Mouse (Mus musculus): ENCODE measurements around the gene Tex2.
"Not testable (repeated sequence)": the region's sequence is repeated elsewhere in the genome, so short reads cannot be mapped to it uniquely, and the experiment has no call there.

Tex2 gene

GRCm38 (mm10) chr11:106577624-106578355, 35.4 kb downstream of the Tex2 start:
- not testable (repeated sequence) for DNase-seq

DNA sequence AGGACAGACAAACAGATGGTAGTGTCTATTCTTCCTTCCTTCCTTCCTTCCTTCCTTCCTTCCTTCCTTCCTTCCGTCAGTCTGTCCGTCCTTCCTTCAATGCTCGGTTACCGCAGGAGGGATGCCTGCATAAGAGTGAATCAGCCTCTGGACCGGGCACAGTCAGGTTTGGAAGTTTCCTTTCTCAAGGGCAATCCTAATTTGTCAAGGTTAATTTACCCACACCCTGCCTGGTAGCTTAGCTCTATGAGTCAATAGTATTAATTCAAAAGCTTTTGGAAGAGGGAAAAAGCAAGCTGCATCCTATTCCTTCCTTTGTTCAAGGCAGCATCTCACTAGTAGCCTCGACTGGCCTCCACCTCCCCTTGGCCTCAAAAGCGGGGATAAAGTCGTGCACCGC, 38.8 kb downstream of the Tex2 start:
- DNase-seq: no peak

DNA sequence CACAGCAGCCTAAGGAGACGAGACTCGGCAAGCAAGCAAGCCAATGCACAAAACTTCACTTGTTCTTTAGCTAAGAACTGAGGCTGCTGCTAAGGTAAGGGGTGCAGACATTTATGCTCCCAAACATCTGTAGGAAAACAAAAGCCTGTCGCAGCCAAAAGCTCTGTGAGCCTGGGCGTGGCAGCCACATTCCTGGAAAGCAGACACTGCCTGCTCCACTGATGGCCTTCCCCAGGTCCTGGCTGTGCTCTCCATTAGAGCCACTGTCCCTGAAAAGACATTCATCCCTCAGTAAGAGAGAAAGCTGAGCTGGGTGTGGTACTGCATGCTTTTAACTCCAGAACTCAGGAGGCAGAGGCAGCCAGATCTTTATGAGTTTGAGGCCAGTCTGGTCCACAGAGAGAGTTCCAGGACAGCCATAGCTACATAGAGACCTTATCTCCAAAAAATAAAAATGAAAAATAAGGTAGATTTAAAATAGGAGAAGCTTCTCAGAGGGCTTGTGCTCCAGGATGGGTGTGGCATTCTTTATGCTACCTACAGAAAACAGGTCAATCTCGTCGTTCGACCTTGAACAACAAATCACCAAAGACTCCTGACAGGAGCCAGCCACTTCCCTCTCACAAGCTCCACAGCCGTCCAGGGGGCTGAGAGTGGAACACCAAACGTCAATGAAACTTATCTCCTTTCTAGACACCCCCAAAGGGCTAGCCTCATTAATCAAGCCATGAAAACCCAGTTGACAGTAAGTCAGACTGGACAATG, 39.6 kb downstream of the Tex2 start:
- DNase-seq: no peak

GRCm38 (mm10) chr11:106572958-106573357, 40.3 kb downstream of the Tex2 start:
- DNase-seq: no peak

GRCm38 (mm10) chr11:106572020-106572782, 41.0 kb downstream of the Tex2 start:
- DNase-seq: no peak

DNA sequence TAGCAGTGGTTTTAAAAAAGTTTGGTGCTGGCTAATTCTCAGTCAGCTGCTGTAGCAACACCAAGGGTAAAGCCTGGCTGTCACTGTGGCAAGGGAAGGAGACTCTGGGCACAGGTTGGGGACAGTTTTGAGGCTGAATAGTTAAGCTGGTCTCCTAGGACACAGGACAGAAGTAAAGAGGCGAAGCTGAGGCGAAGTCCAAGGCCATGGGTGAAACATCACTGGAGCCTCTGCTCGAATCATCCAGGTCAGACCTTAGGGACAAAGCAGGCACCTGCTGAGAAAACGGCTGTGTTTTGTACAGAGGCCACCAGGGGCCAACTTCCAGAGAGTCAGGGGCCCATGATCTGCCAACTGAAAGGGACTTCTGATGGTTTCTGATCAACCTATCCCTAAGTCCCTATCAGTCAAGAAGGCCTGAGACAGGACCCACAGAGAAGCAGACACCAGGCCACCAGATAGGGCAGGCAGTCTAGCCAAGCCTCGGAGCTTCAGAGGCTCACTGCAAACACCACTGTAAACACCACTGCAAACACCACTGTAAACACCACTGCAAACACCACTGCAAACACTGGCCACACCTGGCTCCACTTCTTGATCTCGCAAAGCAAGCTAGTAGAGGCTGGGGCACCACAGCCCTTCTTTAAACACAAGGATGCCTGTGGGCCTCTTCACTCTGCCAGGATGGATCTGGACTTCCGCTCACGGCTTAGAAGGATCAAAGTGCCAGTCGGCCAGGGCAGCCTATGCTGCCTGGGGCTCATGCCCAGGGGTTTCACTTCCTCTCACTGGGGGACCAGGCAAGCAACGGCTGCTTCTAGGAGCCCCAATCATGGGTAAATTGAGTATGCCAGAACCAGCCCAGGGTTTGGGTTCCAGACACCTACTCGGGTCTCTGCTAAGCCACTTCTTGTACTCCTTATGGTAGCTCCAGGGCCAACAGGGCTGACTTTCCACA, 41.9 kb downstream of the Tex2 start:
- no peak for DNase-seq

DNA sequence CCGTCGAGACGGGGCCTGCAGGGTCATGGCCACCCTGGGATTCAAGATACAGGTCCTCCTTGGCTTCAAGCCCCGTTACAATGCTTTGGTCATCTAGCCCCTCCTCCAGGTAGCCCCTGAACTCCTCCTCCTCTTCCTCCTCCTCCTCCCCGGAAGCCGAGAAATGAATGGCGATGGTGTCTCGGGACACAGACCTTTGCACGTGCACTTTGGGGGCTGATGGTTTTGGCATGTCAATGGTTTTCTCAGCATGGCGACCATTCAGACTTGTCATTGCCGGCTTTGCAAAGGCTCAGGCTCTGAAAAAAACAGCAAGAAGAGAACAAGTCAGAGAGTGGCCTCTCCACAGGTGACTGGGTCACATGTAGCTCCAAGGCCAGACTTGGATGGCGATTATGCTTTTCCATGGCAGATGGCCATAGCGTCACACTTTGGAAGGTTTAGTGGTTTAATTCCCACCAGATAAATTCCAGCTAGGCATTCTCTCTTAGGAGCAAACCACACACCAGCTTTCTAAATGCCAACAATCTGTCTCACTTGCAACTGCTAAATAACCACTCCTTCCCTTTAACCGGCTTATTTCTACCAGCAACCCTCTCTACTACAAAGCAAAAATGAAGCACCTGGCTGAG, 44.8 kb downstream of the Tex2 start:
- no peak for DNase-seq

DNA sequence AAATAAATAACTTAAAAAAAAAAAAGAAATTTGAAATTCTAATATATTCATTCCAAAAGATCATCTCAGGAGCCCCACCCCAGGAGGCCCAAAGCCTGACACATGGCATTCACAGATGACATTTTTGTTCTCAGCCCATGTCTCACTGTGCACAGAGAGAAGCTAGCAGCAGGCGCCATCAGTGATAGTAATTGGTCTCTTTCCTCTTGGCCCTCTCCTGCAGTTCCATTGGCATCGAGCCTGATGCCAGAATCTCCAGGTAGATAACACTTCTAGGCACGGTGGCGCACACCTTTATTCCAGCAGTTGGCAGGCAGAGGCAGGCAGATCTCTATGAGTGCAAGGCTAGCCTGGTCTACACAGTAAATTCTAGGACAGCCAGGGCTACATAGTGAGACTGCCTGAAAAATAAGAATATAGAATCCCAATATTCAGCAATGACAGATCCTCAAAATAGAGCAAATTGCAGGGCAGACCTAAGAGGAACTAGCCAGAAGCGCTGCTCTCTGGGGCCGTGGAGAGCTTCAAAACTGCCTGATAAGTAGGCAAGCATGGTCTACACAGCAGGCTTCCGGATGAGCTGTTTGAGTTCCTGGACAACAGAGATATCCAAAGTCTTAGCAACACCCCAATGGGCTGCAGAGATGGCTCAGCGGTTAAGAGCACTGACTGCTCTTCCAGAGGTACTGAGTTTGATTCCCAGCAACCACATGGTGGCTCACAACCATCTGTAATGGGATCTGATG, 47.0 kb downstream of the Tex2 start:
- no peak for DNase-seq

DNA sequence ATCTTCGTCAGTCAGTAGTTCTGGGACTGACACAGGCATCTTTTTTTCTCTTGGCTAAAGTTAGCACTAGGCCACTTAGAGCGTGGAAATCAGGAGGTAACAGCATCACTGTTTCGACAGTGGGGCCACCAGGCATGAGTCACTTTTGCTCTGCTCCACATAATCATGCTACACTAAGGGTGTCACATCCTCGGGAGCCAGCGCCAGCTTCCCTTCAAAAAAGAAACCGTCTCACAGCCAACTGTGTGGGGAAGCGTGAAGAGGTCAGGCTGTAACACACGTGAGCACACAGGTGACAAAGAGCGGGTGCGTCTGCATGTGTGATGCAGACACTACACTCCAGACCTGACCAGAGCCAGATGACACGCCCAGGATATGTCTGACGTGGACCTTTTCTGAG, 49.0 kb downstream of the Tex2 start:
- no peak for DNase-seq

DNA sequence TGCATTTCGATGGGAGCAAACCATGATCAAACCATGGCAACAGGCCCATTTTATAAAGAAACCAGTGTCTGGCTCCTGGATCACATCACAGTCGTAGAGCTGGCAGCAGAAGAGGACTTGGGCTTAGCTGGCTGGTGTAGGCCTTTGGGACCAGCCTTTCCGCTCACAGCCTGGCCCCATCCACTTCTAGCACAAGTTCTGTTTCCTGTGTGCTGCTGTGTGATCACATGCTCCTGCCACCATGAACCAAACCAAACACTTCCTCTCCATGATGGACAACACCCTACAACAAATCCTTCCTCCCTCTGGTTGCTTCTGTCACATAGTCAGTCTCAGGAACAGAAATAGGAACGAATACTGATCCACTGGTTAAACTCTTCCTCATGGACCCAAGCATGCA, 50.5 kb downstream of the Tex2 start:
- DNase-seq: no peak

DNA sequence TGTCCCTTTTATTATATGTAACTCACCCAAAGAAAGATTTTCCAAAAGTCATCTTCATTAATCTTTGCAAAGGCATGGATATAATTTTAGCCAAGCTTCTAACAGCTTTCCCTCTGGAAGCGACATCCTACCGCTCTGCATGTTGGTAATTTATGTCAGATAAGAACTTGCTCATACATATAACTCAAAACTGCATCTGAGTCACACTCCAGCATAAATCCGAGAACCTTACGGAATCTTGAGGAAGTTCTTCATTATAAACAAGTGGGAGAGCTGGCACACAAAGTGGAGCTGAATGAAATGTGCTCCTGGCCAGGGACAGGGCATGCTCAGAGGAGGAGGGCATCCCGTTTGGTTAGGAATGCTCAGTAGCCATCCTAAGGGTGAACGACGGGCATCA, 53.5 kb downstream of the Tex2 start:
- DNase-seq: no peak

GRCm38 (mm10) chr11:106558008-106558407, 55.2 kb downstream of the Tex2 start:
- DNase-seq: no peak

DNA sequence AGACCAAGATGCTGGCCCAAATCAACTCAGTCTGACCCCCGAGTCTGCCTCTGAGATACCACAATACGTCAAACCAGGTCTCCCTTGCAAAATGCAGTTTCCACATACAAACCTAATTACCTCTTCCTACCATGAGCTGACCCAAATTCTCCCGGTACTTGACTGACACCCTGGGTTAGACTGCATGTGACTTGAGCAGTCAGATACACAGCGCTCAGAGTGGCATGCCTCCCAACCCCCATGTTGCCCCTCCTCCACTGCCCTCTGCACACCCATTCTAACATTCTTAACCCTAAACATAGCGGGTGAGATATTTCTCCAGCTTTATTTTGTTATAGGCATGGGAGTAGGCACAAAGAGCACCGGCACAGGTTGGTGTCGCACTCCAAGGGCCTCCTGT, 55.8 kb downstream of the Tex2 start:
- no peak for DNase-seq

DNA sequence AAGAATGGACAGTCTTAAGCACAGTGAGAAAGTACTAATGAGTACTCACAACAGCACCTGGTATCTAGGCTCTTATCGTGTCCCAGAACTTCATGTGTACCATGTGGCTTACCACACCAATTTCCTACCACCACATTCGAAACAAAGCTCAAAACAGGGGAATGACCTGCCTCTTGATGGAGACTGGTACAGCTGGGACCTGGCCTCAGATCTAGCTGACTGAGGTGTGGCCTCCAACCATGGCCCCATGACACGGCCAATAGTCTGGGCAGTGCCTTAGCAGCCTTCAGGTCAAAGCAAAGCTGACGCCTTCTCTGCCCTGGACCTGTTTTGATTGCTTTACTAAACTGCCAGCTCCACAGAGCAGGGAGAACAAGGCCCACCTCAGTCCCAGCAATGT, 56.5 kb downstream of the Tex2 start:
- DNase-seq: no peak

- DNase-seq: peak; percentile 65
Measured at GRCm38 (mm10) chr11:106555805-106556615, 57.2 kb downstream of the Tex2 start.

DNA sequence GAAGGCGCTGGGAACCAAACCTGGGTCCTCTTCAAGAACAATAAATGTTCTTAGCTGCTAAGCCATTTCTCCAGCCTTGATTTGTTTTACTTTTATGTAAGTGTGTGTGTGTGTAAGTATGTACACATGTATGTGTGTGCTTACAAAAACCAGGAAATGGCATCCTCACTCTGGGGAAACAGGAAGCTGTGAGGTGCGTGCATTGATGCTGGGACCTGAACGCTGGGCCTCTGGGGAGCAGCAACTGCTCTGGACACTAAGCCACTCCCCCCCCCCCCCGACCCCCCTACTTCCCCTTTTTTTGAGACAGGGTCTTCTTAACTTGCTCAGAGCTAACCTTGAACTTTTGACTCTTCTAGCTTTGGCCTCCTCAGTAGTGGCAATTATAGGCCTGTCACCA, 62.8 kb downstream of the Tex2 start:
- no peak for DNase-seq

GRCm38 (mm10) chr11:106546081-106546480, 67.1 kb downstream of the Tex2 start:
- no peak for DNase-seq

- no peak for DNase-seq
Measured at GRCm38 (mm10) chr11:106544916-106545315, 68.3 kb downstream of the Tex2 start.

DNA sequence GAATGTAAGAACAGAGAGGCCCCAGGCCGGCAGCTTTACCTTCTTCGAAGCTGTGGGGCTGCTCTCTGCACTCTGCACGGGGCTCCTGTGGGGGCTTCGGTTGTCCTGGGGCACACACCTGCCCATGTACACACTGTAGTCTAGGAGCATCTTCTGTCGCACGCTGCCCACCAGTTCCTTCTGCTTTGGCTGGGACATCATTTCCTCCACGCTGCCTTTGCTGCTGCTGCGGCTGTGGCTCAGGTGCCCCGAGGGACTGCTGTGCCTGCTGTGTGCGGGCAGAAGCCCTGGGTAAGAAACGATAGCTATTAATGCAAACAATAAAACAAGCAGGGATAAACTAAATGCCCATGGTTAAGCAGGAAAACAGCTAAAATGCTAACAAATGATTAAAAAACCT, 69.1 kb downstream of the Tex2 start:
- DNase-seq: no peak

GRCm38 (mm10) chr11:106543006-106543405, 70.2 kb downstream of the Tex2 start:
- DNase-seq: no peak
